Mouse (Mus musculus): Measurements from ENCODE around the gene Lpin2. TPM values are rescaled to one million over a fixed set of nuclear protein-coding genes. Genes with fewer than 3 reads are reported as not detected.

The Lpin2 gene
- total RNA-seq, 2 experiments from 2014 or later = 139 to 153 TPM

GRCm38 (mm10) chr17:71223676-71224075 lies 41.3 kb downstream of the Lpin2 start:
- no peak for ATAC-seq (replicated peaks; ENCODE audit: low FRiP score, low TSS enrichment, poor library complexity, severe bottlenecking)

GRCm38 (mm10) chr17:71224521-71224920 lies 42.2 kb downstream of the Lpin2 start:
- ATAC-seq (replicated peaks; ENCODE audit: low FRiP score, low TSS enrichment, poor library complexity, severe bottlenecking) = no peak

DNA sequence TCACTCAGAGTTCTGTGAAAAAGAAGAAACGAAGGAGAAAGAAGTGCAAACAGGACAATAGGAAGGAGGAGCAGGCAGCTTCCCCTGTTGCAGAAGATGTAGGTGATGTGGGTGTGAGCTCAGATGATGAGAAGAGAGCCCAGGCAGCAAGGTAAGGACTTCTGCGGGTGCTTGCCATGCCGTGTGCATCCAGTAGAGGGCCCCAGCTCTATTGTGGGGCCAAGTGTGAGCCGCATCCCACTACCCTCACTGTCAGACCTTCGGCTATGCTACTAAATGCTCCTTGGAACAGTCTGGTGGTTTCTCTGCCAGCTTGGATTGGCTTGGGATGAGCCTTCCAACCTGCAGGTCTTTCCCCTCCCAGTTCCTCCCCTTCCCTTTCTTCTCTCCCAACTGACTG lies 42.7 kb downstream of the Lpin2 start:
- peak; percentile 81 for ATAC-seq (replicated peaks; ENCODE audit: low FRiP score, low TSS enrichment, poor library complexity, severe bottlenecking)

DNA sequence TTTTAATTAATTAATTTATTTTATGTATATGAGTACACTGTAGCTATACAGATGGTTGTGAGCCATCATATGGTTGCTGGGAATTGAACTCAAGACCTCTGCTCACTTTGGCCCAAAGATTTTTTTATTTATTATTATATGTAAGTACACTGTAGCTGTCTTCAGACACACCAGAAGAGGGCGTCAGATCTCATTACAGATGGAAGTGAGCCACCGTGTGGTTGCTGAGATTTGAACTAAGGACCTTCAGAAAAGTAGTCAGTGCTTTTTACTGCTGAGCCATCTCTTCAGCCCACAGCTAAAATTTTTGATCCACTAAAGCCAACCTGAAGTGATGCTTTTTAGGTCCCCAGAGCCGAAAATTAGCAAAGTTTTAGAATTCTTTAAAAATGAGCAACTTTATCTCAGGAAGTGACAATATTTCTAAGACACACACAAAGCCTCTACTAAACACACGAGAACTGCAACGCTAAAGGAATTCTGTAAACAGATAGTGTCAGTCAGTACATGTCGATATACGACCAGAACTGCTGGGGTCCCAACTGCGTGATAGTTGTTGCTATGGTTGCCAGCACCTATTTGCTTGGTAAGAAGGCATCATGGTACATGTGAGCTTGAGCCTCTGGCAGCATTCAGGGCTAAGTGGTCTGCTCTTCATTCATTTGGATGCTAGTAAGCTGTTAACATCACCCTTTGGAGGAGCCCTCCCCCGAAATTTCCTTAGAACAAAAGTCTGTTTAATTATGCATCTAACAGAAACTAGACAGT lies 45.0 kb downstream of the Lpin2 start:
- ATAC-seq (replicated peaks; ENCODE audit: low FRiP score, low TSS enrichment, poor library complexity, severe bottlenecking) = no peak

DNA sequence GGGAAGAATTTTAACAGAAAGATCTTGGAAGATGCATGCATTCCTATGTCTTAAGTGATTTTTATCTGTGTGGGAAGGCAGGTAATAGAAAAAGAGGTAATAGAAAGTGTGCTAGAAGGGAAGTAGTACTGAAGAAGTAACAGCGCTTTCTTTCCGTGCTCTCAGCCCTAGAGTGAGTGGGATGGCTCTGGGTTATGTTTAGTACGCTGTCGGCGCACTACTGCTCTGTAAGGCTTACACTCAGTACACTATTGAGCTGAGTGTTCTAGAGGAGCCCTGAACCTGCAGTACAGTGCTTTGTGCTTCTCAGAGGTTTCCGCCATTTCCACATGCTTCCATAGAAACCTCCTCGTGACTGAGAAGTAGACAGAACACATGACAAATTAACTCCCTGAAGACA lies 46.3 kb downstream of the Lpin2 start:
- ATAC-seq (replicated peaks; ENCODE audit: low FRiP score, low TSS enrichment, poor library complexity, severe bottlenecking) = no peak

DNA sequence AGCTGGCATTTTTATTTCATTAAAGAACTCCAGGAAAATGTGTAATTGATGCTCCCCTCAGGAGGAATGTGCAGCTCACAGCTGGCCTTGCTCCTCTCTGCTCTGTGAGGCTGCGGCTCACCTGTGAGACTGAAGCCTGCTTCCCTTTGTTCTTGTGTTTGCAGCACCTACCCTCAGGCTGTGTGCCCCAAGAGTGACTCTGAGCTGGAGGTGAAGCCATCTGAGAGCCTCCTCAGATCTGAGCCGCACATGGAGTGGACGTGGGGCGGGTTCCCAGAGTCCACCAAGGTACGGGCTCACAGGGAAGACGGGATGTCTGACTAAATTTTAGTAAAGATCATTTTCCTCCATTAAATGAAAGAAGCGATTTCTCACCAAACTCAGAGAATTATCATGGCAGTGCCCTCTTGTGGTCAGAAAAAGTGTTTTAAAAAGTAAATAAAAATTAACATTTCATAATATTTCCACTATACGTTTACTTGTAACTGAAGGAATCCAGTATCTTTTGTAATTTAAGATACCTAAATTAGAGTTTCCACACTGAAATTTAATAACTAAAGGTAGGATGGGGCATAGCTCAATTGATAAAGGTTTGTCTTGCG lies 47.8 kb downstream of the Lpin2 start:
- ATAC-seq (replicated peaks; ENCODE audit: low FRiP score, low TSS enrichment, poor library complexity, severe bottlenecking) = no peak

- ATAC-seq (replicated peaks; ENCODE audit: low FRiP score, low TSS enrichment, poor library complexity, severe bottlenecking) = no peak
Measured at GRCm38 (mm10) chr17:71231998-71232397, 49.6 kb downstream of the Lpin2 start.

- no peak for ATAC-seq (replicated peaks; ENCODE audit: low FRiP score, low TSS enrichment, poor library complexity, severe bottlenecking)
Measured at GRCm38 (mm10) chr17:71233210-71233609, 50.9 kb downstream of the Lpin2 start.

GRCm38 (mm10) chr17:71234041-71234594 lies 51.8 kb downstream of the Lpin2 start:
- no peak for ATAC-seq (replicated peaks; ENCODE audit: low FRiP score, low TSS enrichment, poor library complexity, severe bottlenecking)

GRCm38 (mm10) chr17:71235229-71235958 lies 53.0 kb downstream of the Lpin2 start:
- ATAC-seq (replicated peaks; ENCODE audit: low FRiP score, low TSS enrichment, poor library complexity, severe bottlenecking) = peak; percentile 94

- no peak for ATAC-seq (replicated peaks; ENCODE audit: low FRiP score, low TSS enrichment, poor library complexity, severe bottlenecking)
Measured at GRCm38 (mm10) chr17:71238494-71238893, 56.1 kb downstream of the Lpin2 start.

DNA sequence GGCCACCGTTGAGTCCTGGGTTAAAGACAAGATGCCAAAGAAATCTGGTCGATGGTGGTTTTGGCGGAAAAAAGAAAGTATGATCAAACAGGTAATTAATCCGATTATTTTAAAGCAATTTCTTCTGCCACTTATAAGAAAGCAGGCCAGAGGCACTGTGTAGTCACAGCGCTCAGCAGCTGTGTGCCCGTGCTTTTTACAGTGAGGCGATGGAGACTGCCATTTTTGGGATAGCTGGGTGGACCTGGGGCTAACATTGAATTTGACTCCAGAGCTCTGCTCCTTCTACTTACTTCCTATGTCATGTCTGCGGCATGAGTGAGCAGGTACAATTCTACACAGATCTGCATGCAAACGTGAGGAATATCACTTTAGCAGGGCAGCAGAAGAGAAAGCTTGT lies 58.5 kb downstream of the Lpin2 start:
- ATAC-seq (replicated peaks; ENCODE audit: low FRiP score, low TSS enrichment, poor library complexity, severe bottlenecking) = no peak

GRCm38 (mm10) chr17:71242666-71243065 lies 60.3 kb downstream of the Lpin2 start:
- ATAC-seq (replicated peaks; ENCODE audit: low FRiP score, low TSS enrichment, poor library complexity, severe bottlenecking) = no peak

- no peak for ATAC-seq (replicated peaks; ENCODE audit: low FRiP score, low TSS enrichment, poor library complexity, severe bottlenecking)
Measured at GRCm38 (mm10) chr17:71245133-71245532, 62.8 kb downstream of the Lpin2 start.

- ATAC-seq (replicated peaks; ENCODE audit: low FRiP score, low TSS enrichment, poor library complexity, severe bottlenecking) = no peak
Measured at GRCm38 (mm10) chr17:71246022-71246421, 63.7 kb downstream of the Lpin2 start.

DNA sequence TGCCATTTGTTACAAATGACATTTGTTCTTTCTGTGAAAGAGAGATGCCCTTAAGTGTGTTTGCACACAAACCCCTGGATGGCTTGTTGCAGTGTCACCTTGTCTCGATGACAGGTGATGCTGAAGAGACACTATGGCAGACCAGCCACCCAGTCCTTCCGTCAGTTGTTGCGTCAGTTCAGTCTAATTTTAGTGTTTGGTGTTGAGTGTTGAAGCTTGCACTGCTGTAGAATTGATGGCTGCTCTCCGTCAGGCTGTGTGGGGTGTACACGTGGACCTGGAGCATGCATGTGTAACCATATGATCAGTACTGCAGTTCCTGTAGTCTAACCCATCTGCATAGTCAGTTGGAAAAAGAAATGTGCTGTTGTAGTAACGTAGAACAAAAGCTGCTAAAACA lies 66.6 kb downstream of the Lpin2 start:
- no peak for ATAC-seq (replicated peaks; ENCODE audit: low FRiP score, low TSS enrichment, poor library complexity, severe bottlenecking)

GRCm38 (mm10) chr17:71250046-71250445 lies 67.7 kb downstream of the Lpin2 start:
- no peak for ATAC-seq (replicated peaks; ENCODE audit: low FRiP score, low TSS enrichment, poor library complexity, severe bottlenecking)

DNA sequence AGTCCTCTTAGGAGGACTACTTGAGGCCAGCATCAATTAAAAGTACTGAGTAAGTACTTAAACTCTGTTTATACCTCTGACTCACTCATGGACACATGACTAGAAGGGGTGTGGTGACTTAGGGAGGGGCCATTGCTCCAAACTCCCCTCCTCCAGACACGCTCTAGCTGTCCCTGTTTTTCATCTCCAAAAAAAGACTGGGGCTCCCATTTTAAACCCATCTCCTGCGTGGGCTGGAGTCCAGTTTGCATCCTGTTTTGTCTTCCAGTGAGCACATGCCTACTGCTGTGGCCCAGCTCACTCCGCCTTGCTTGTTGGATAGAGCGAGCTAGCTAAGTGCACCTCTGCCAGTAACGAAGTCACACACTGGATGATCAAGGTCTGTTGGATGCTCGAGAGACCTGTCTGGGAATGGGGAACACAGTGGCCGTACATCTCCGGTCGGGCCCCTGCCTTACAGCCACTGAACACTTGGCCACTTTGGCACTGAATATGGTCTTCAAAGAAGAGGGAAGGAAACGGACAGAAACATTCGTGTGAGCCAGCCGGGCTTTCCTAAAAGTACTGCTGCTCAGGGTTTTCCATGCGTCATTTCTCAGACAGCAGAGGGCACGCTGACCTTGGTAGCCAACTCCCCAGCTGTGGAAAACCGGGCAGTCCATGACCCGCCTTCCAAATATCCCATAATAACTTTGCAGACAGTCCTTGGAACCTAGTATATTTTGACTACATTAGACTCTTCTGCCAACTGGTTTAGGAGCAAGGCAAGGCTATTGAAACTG lies 68.7 kb downstream of the Lpin2 start:
- no peak for ATAC-seq (replicated peaks; ENCODE audit: low FRiP score, low TSS enrichment, poor library complexity, severe bottlenecking)

GRCm38 (mm10) chr17:71251601-71252001 lies 69.2 kb downstream of the Lpin2 start:
- ATAC-seq (replicated peaks; ENCODE audit: low FRiP score, low TSS enrichment, poor library complexity, severe bottlenecking) = no peak

DNA sequence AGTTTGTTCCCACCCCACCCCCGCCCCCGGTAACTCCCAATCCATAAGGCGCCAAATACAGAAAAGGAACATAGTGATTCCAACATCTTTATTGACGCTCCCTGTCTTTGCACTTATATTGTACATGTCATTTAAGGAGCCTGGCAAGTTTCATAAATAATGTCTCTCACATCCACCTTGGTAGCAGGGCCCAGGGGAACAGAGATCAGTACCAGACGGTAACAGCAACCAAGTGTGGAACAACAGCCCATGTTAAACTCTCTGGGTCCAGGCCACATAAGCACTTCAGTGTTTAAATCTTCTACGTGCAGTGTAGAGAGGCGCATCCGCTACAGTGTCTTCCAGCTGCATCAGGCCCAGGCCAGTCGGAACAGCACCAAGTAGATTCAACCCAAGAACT lies 69.7 kb downstream of the Lpin2 start:
- no peak for ATAC-seq (replicated peaks; ENCODE audit: low FRiP score, low TSS enrichment, poor library complexity, severe bottlenecking)
